Mouse (Mus musculus) forebrain, postnatal 0 days (tissue): Measurements from ENCODE around the gene Fndc5. TPM values are rescaled to one million over a fixed set of nuclear protein-coding genes. Genes with fewer than 3 reads are reported as not detected.

Source experiments
- ATAC-seq: fragments of 200-750 bp; cut with Nextera tagmentation; 2 replicates; pipeline ENCODE4 v1.8.0; 2017; ENCODE audit warnings: mild to moderate bottlenecking, moderate library complexity
- DNase-seq: peaks from one replicate; pipeline ENCODE4 v3.0.0-alpha.2; 2015
- H3K27ac ChIP-seq: fragments of 300-500 bp; sonication (generic); 2 replicates; pipeline ENCODE4 v1.5.1; 2014; ENCODE audit warnings: low read depth, mild to moderate bottlenecking, antibody characterized with exemption, low read length, moderate library complexity, mixed read lengths
- H3K27me3 ChIP-seq: fragments of 300-500 bp; sonication (generic); 2 replicates; pipeline ENCODE4 v1.6.1; 2014; ENCODE audit warnings: mild to moderate bottlenecking, low read length, mixed read lengths; ENCODE audit not compliant: insufficient read depth
- H3K36me3 ChIP-seq: fragments of 300-500 bp; sonication (generic); 2 replicates; pipeline ENCODE4 v1.6.1; 2014; ENCODE audit warnings: mild to moderate bottlenecking, moderate library complexity; ENCODE audit not compliant: insufficient read depth
- H3K4me1 ChIP-seq: fragments of 300-500 bp; sonication (generic); 2 replicates; pipeline ENCODE4 v1.6.1; 2014; ENCODE audit warnings: antibody characterized with exemption; ENCODE audit not compliant: insufficient read depth
- H3K4me2 ChIP-seq: fragments of 300-500 bp; sonication (generic); 2 replicates; pipeline ENCODE4 v1.6.1; 2014; ENCODE audit warnings: low read depth, mild to moderate bottlenecking, moderate library complexity
- H3K4me3 ChIP-seq: fragments of 300-500 bp; sonication (generic); 2 replicates; pipeline ENCODE4 v1.5.1; 2014; ENCODE audit warnings: low read depth, low read length, mixed read lengths
- H3K9ac ChIP-seq: fragments of 300-500 bp; sonication (generic); 2 replicates; pipeline ENCODE4 v1.6.1; 2014; ENCODE audit warnings: mild to moderate bottlenecking
- H3K9me3 ChIP-seq: fragments of 300-500 bp; sonication (generic); 2 replicates; pipeline ENCODE4 v1.6.1; 2016; ENCODE audit warnings: low read length
- CTCF ChIP-seq: sonication (generic); IDR thresholded peaks from 2 replicates; pipeline ENCODE4 v1.5.1; 2016; ENCODE audit warnings: antibody characterized with exemption, control low read depth, low read depth
- WGBS: fragments of 180-500 bp; shearing (Covaris S2); extraction: QIAGEN DNeasy Blood & Tissue Kit; methylation state at CpG from one replicate; pipeline ENCODE4 v1.1.7; 2014; 5-methylcytosine and 5-hydroxymethylcytosine counted together
- polyA plus RNA-seq: library from polyadenylated mRNA; unstranded; fragments of >200 nt; fragmentation: Nextera tagmentation; extraction: Ambion mirVana; gene quantifications from 2 replicates; pipeline ENCODE4 v1.2.1, GENCODE M21; 2015
- total RNA-seq: library from RNA; depleted of rRNA; stranded (reverse); fragments of >200 nt; gene quantifications from 2 replicates; pipeline ENCODE4 v1.2.3, GENCODE M21; 2014

Gene Fndc5
- total and polyA plus RNA-seq, 2 experiments from 2014 or later: 8.3 to 10.3 TPM

GRCm38 (mm10) chr4:129130755-129131303 is 6.0 kb upstream of the Fndc5 start:
- TF ChIP-seq CTCF: no peak
- Histone ChIP-seq H3K27me3 (0 out of 2 replicates have a peak, but pooled peaks cover 3% of the 10 kb centered on the region), H3K36me3 (no peaks in the 10 kb centered on the region), H3K27ac (no peak overlapping the region), H3K9me3 (no peaks in the 10 kb centered on the region), H3K4me3 (0 out of 2 replicates have a peak overlapping the region, but pooled peaks have one; percentile 3), H3K4me1 (peaks cover 14% of the 10 kb centered on the region; the same call in 1 of the 2 replicates), H3K9ac (no peak overlapping the region), H3K4me2 (peak overlapping the region; percentile 37)
- no peak; the same call in 1 of the 2 replicates for ATAC-seq
- DNase-seq: no peak
- 10% methylated on average over 17 of the region's 17 CpGs for WGBS

- peaks cover 11% of the 10 kb centered on the region; the same call in 1 of the 2 replicates for H3K4me1 ChIP-seq
- H3K27me3 ChIP-seq: 0 out of 2 replicates have a peak, but pooled peaks cover 3% of the 10 kb centered on the region
- ATAC-seq (peak; percentile 56; the same call in 1 of the 2 replicates), DNase-seq (peak; percentile 82)
- H3K27ac ChIP-seq: no peak overlapping the region
- no peaks in the 10 kb centered on the region for H3K36me3 ChIP-seq
- peak; percentile 85 for TF ChIP-seq CTCF
- H3K4me2 ChIP-seq: peak overlapping the region; percentile 28; the same call in 1 of the 2 replicates
- H3K9ac ChIP-seq: no peak overlapping the region
- H3K9me3 ChIP-seq: no peaks in the 10 kb centered on the region
- 12% methylated on average over 15 of the region's 15 CpGs for WGBS
- no peak overlapping the region for H3K4me3 ChIP-seq
Observed at GRCm38 (mm10) chr4:129134799-129135585, 1.8 kb upstream of the Fndc5 start.

- Histone ChIP-seq H3K27me3 (0 out of 2 replicates have a peak, but pooled peaks cover 3% of the 10 kb centered on the region), H3K4me3 (no peak overlapping the region), H3K4me2 (no peak overlapping the region), H3K4me1 (peaks cover 5% of the 10 kb centered on the region; the same call in 1 of the 2 replicates), H3K36me3 (no peaks in the 10 kb centered on the region), H3K9me3 (no peaks in the 10 kb centered on the region), H3K27ac (no peak overlapping the region), H3K9ac (no peak overlapping the region)
- ATAC-seq (no peak), DNase-seq (no peak)
- 75% methylated on average over 2 of the region's 2 CpGs for WGBS
- no peak for TF ChIP-seq CTCF
Observed at GRCm38 (mm10) chr4:129135637-129136036, 1.2 kb upstream of the Fndc5 start.

GRCm38 (mm10) chr4:129136189-129136578 is 615 bp upstream of the Fndc5 start:
- Histone ChIP-seq H3K9ac (peak overlapping the region; percentile 65), H3K9me3 (no peaks in the 10 kb centered on the region), H3K4me1 (peaks cover 4% of the 10 kb centered on the region; the same call in 1 of the 2 replicates), H3K4me3 (peak overlapping the region; percentile 64), H3K27me3 (0 out of 2 replicates have a peak, but pooled peaks cover 3% of the 10 kb centered on the region), H3K36me3 (no peaks in the 10 kb centered on the region), H3K4me2 (peak overlapping the region; percentile 95), H3K27ac (no peak overlapping the region)
- DNase-seq: no peak
- TF ChIP-seq CTCF: no peak
- ATAC-seq: no peak
- 33% methylated on average over 9 of the region's 9 CpGs for WGBS

GRCm38 (mm10) chr4:129137392-129138321 is 858 bp downstream of the Fndc5 start:
- peak overlapping the region; percentile 65; the same call in 1 of the 2 replicates for H3K9ac ChIP-seq
- peak overlapping the region; percentile 64 for H3K4me3 ChIP-seq
- TF ChIP-seq CTCF: no peak
- no peak overlapping the region for H3K27ac ChIP-seq
- no peak for ATAC-seq
- WGBS: 50% methylated on average over 14 of the region's 14 CpGs
- H3K9me3 ChIP-seq: no peaks in the 10 kb centered on the region
- H3K36me3 ChIP-seq: no peaks in the 10 kb centered on the region
- H3K4me1 ChIP-seq: peaks cover 4% of the 10 kb centered on the region; the same call in 1 of the 2 replicates
- H3K27me3 ChIP-seq: 0 out of 2 replicates have a peak, but pooled peaks cover 3% of the 10 kb centered on the region
- no peak for DNase-seq
- H3K4me2 ChIP-seq: peak overlapping the region; percentile 95

GRCm38 (mm10) chr4:129139642-129140041 is 2.8 kb downstream of the Fndc5 start:
- Histone ChIP-seq H3K27ac (no peak overlapping the region), H3K36me3 (no peaks in the 10 kb centered on the region), H3K9me3 (no peaks in the 10 kb centered on the region), H3K4me3 (no peak overlapping the region), H3K27me3 (0 out of 2 replicates have a peak, but pooled peaks cover 3% of the 10 kb centered on the region), H3K4me1 (peaks cover 9% of the 10 kb centered on the region; the same call in 1 of the 2 replicates), H3K9ac (no peak overlapping the region), H3K4me2 (no peak overlapping the region)
- DNase-seq (no peak), ATAC-seq (no peak)
- 93% methylated on average over 5 of the region's 5 CpGs for WGBS
- no peak for TF ChIP-seq CTCF
